Mouse (Mus musculus) liver, embryonic 14.5 days (tissue): ENCODE data around the gene Clca1.

Experiments
- CTCF ChIP-seq: IDR thresholded peaks from 2 replicates; pipeline ENCODE4 v1.5.1; 2016; ENCODE audit warnings: antibody characterized with exemption, low read depth, control low read depth
- EP300 ChIP-seq: IDR thresholded peaks from 2 replicates; pipeline ENCODE4 v1.6.1; 2016; ENCODE audit warnings: antibody characterized with exemption, low read depth

GRCm38 (mm10) chr3:144966074-144966473, 66.5 kb downstream of the Clca1 start:
- TF ChIP-seq EP300 (no peak), CTCF (no peak)
